Mouse (Mus musculus): Measurements from ENCODE around the gene Cytip. TPM values are rescaled to one million over a fixed set of nuclear protein-coding genes. Genes with fewer than 3 reads are reported as not detected.
A peak's percentile ranks its signal among the peaks of the same experiment; 100 is the strongest.

The Cytip gene
- polyA plus RNA-seq, 1 experiment from 2014 or later = 0.18 TPM

GRCm38 (mm10) chr2:58180776-58181175 is 14.6 kb downstream of the Cytip start:
- WGBS = 74% methylated on average over 1 of the region's 1 CpGs
- Histone ChIP-seq H3K4me2 (no peak overlapping the region), H3K27ac (no peak overlapping the region), H3K36me3 (ENCODE audit: poor library complexity, severe bottlenecking) (no peaks in the 10 kb centered on the region), H3K9me3 (replicated peaks) (no peaks in the 10 kb centered on the region), H3K9ac (no peak overlapping the region), H3K27me3 (no peaks in the 10 kb centered on the region), H3K4me3 (no peak overlapping the region), H3K4me1 (no peaks in the 10 kb centered on the region)
- no peak for ATAC-seq

DNA sequence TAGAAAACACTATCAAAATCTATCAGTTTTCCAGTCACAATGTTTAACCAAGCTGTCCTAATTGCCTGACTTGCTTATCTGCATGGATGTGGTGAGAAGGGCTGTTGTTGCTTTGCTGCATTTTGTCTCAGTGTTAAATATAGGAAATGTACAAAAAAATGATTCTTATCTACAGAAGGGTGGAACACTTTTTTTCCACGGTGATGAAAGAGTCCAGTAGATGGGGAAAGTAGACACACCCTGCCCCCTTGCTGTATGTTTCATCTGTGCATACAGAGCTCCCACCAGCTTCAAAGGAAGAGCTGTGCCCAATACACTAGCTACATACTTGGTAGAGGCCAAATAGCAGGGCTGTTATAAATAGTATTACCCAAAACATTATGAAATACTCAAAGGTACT is 16.3 kb downstream of the Cytip start:
- ATAC-seq = no peak
- Histone ChIP-seq H3K36me3 (ENCODE audit: poor library complexity, severe bottlenecking) (no peaks in the 10 kb centered on the region), H3K27ac (no peak overlapping the region), H3K9me3 (replicated peaks) (no peaks in the 10 kb centered on the region), H3K9ac (no peak overlapping the region), H3K4me1 (peaks cover 16% of the 10 kb centered on the region), H3K4me3 (no peak overlapping the region), H3K27me3 (no peaks in the 10 kb centered on the region), H3K4me2 (no peak overlapping the region)
- WGBS = 79% methylated on average over 1 of the region's 1 CpGs

DNA sequence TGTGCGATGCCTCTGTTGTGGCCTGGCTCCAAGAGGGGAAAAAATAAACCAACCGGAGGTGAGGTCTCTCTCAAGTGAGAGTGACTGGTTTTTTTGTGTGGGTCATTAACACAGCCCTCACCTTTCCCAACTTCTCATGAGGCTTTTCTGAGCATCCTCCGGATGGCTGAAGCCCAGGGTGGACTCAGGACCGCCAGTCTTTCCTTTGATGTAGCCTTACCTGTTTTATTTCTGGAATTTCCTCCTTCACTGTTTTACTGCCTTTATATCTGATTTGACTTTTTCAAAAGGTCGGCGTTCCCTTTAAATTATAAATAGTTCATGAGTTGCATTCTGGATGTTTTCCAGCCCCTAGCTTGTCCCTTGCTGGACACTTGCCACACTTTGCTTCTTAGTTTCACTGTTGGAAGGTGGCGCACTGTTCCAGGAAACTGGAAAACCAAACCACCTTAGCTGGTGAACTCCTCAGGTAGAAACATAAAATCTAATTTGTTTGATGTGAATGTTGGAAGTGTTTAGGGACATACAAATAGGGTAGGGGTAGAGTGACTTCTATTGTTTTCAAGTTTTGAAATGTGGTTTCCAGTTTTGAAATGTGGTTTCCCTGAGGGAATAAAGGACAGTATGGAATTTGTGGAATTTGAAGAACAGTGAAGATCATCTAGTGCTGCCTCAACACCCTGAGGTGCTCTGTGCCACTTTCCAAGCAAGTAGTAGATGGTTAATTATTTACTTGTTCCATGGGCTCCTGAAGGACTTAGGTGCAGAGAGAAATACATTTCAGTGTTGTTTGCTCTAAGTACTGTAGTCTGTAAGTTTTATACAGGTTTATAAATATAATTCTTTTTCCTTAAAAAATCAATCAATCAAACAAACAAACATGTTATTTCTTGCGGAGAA is 19.7 kb downstream of the Cytip start:
- Histone ChIP-seq H3K27me3 (no peaks in the 10 kb centered on the region), H3K9me3 (replicated peaks) (no peaks in the 10 kb centered on the region), H3K27ac (peak overlapping the region; percentile 83; the same call in 1 of the 2 replicates), H3K4me3 (no peak overlapping the region), H3K9ac (no peak overlapping the region), H3K36me3 (ENCODE audit: poor library complexity, severe bottlenecking) (no peaks in the 10 kb centered on the region), H3K4me2 (no peak overlapping the region), H3K4me1 (peaks cover 22% of the 10 kb centered on the region)
- no peak for ATAC-seq
- WGBS = 87% methylated on average over 8 of the region's 8 CpGs

DNA sequence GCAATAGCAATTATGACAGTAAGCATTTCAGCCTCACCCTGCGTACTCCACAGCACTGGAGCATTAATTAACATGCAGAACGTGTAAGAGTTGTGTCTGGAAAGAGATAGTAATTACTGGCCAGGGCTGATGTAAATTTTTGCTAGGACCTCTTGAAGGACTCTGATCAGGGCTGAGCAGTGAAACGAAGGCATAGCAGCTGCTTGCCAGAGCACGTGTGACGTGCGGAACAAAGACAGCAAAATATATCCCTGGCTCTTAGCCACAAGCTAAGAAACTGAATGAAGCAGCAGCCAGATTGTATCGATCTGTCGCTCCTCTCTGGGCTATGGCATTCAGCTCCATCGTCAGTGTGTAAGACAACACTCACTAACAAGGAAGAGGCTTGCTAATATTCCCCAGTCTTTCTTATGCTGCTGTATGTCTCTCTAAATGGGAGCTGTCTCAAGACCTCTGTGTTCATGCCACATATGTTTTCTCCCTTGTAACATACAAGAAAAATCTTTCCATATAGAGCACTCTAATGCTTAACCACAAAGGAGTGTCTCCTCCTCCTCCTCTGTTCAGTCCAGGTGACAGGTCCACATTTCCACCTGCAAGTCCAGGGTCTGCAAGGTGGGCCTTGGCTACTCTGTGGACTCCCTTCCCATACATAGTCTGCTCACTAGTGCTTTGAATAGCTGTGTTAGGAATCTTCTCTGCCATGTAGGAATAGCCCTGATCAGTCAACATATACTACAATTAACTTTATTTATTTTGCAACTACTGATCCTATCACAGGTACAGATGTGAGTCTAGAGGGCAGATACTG is 20.7 kb downstream of the Cytip start:
- H3K4me2 ChIP-seq = peak overlapping the region; percentile 39
- 0 out of 2 replicates have a peak overlapping the region, but pooled peaks have one; percentile 17 for H3K9ac ChIP-seq
- no peaks in the 10 kb centered on the region for H3K9me3 ChIP-seq (replicated peaks)
- no peaks in the 10 kb centered on the region for H3K36me3 ChIP-seq (ENCODE audit: poor library complexity, severe bottlenecking)
- H3K4me1 ChIP-seq = peaks cover 22% of the 10 kb centered on the region
- no peaks in the 10 kb centered on the region for H3K27me3 ChIP-seq
- no peak overlapping the region for H3K4me3 ChIP-seq
- 21% methylated on average over 9 of the region's 9 CpGs for WGBS
- H3K27ac ChIP-seq = peak overlapping the region; percentile 83
- ATAC-seq = peak; percentile 95

DNA sequence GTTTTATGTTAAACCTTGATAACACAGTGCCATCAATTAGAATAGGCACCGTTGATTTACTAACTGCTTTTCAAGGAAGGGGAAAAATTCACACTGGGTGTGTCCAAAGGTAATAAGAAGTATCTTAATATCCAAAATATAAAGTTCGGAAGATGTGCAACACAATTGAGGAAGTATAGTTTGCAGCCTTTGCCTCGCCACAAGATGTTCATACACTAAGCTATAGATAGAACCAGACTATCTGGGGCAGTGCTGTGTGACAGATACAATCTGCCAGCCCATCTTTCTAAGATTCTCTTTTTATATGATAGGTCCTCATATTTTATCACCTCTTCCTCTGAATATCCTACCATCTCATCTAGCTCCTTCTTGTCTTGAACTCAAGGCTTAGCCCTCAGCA is 22.4 kb downstream of the Cytip start:
- Histone ChIP-seq H3K9me3 (replicated peaks) (no peaks in the 10 kb centered on the region), H3K27ac (no peak overlapping the region), H3K4me3 (no peak overlapping the region), H3K27me3 (no peaks in the 10 kb centered on the region), H3K4me1 (peaks cover 22% of the 10 kb centered on the region), H3K4me2 (no peak overlapping the region), H3K9ac (no peak overlapping the region), H3K36me3 (ENCODE audit: poor library complexity, severe bottlenecking) (no peaks in the 10 kb centered on the region)
- ATAC-seq = no peak
- WGBS = 88% methylated on average over 3 of the region's 3 CpGs

- Histone ChIP-seq H3K27me3 (no peaks in the 10 kb centered on the region), H3K4me2 (no peak overlapping the region), H3K27ac (no peak overlapping the region), H3K9me3 (replicated peaks) (no peaks in the 10 kb centered on the region), H3K9ac (no peak overlapping the region), H3K4me3 (no peak overlapping the region), H3K36me3 (ENCODE audit: poor library complexity, severe bottlenecking) (no peaks in the 10 kb centered on the region), H3K4me1 (peaks cover 7% of the 10 kb centered on the region; the same call in 1 of the 2 replicates)
- no peak for ATAC-seq
- 81% methylated on average over 2 of the region's 2 CpGs for WGBS
Observed at GRCm38 (mm10) chr2:58169173-58169572, 26.2 kb downstream of the Cytip start.

GRCm38 (mm10) chr2:58167654-58168053 is 27.7 kb downstream of the Cytip start:
- no peak for ATAC-seq
- 89% methylated on average over 3 of the region's 3 CpGs for WGBS
- H3K4me3 ChIP-seq = no peak overlapping the region

GRCm38 (mm10) chr2:58166764-58167163 is 28.6 kb downstream of the Cytip start:
- Histone ChIP-seq H3K9me3 (replicated peaks) (no peaks in the 10 kb centered on the region), H3K27me3 (no peaks in the 10 kb centered on the region), H3K36me3 (ENCODE audit: poor library complexity, severe bottlenecking) (no peaks in the 10 kb centered on the region), H3K4me2 (no peak overlapping the region), H3K9ac (no peak overlapping the region), H3K4me1 (no peaks in the 10 kb centered on the region), H3K27ac (no peak overlapping the region), H3K4me3 (no peak overlapping the region)
- WGBS = 73% methylated on average over 2 of the region's 2 CpGs
- no peak for ATAC-seq

More at GRCm38 (mm10) chr2:58167654-58168053, 27.7 kb downstream of the Cytip start:
- no peak overlapping the region for H3K9ac ChIP-seq
- no peaks in the 10 kb centered on the region for H3K4me1 ChIP-seq
- H3K36me3 ChIP-seq (ENCODE audit: poor library complexity, severe bottlenecking) = no peaks in the 10 kb centered on the region
- H3K4me2 ChIP-seq = no peak overlapping the region
- H3K27ac ChIP-seq = no peak overlapping the region
- H3K9me3 ChIP-seq (replicated peaks) = no peaks in the 10 kb centered on the region
- no peaks in the 10 kb centered on the region for H3K27me3 ChIP-seq

- WGBS = 53% methylated on average over 1 of the region's 1 CpGs
- no peaks in the 10 kb centered on the region for H3K9me3 ChIP-seq (replicated peaks)
- H3K4me2 ChIP-seq = no peak overlapping the region
- H3K27ac ChIP-seq = no peak overlapping the region
- no peak overlapping the region for H3K9ac ChIP-seq
- H3K27me3 ChIP-seq = no peaks in the 10 kb centered on the region
- no peaks in the 10 kb centered on the region for H3K36me3 ChIP-seq (ENCODE audit: poor library complexity, severe bottlenecking)
- H3K4me3 ChIP-seq = no peak overlapping the region
- no peak for ATAC-seq
- no peaks in the 10 kb centered on the region for H3K4me1 ChIP-seq
Observed at GRCm38 (mm10) chr2:58163457-58164181, 31.7 kb downstream of the Cytip start.

DNA sequence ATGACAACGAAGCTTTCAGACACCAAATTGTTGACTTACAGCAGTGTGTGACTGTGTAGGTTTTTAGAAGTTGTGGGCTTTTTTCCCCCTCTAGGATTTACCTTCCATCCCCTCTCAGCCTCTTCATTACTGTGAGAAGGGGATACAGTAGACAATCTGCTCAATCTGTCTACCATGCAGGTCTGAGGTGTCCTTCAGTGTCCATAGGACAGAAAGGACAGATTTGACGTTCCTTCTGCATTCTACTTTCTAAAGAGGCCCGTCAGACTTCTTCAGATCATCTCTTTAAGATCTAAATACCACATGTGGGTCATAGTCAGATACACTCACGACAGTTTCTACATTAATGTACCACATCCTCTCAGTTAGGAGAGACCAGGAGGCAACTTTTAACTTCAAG is 33.5 kb downstream of the Cytip start:
- no peak overlapping the region for H3K4me3 ChIP-seq
- H3K9me3 ChIP-seq (replicated peaks) = no peaks in the 10 kb centered on the region
- H3K4me2 ChIP-seq = no peak overlapping the region
- H3K27me3 ChIP-seq = no peaks in the 10 kb centered on the region
- H3K27ac ChIP-seq = no peak overlapping the region
- no peak overlapping the region for H3K9ac ChIP-seq
- no peaks in the 10 kb centered on the region for H3K36me3 ChIP-seq (ENCODE audit: poor library complexity, severe bottlenecking)
- no peak for ATAC-seq
- 85% methylated on average over 4 of the region's 4 CpGs for WGBS
- H3K4me1 ChIP-seq = no peaks in the 10 kb centered on the region

GRCm38 (mm10) chr2:58160541-58161307 is 34.6 kb downstream of the Cytip start:
- Histone ChIP-seq H3K4me3 (no peak overlapping the region), H3K9ac (no peak overlapping the region), H3K4me1 (no peaks in the 10 kb centered on the region), H3K9me3 (replicated peaks) (no peaks in the 10 kb centered on the region), H3K36me3 (ENCODE audit: poor library complexity, severe bottlenecking) (no peaks in the 10 kb centered on the region), H3K4me2 (no peak overlapping the region), H3K27ac (no peak overlapping the region), H3K27me3 (no peaks in the 10 kb centered on the region)
- WGBS = 84% methylated on average over 21 of the region's 21 CpGs
- no peak for ATAC-seq

All from forebrain, embryonic 13.5 days (tissue).